Mouse (Mus musculus) embryonic facial prominence, embryonic 11.5 days (tissue): Measurements from ENCODE around the gene Spred1. TPM values are rescaled to one million over a fixed set of nuclear protein-coding genes. Genes with fewer than 3 reads are reported as not detected.
"Not testable (repeated sequence)": the region's sequence is repeated elsewhere in the genome, so short reads cannot be mapped to it uniquely, and the experiment has no call there.

Experiments used
- ATAC-seq: fragments of 200-750 bp; cut with Nextera tagmentation; replicated peaks from 2 replicates; pipeline ENCODE4 v1.8.0; 2017; ENCODE audit warnings: low read depth; ENCODE audit not compliant: insufficient number of reproducible peaks, low FRiP score, low TSS enrichment
- DNase-seq: peaks from one replicate; pipeline ENCODE4 v3.0.0-alpha.2; 2015; ENCODE audit warnings: low spot score
- H3K27ac ChIP-seq: fragments of 300-500 bp; sonication (generic); replicated peaks from 2 replicates; pipeline ENCODE4 v1.5.1; 2014; ENCODE audit warnings: mild to moderate bottlenecking, low read depth, low read length, control low read depth
- H3K27me3 ChIP-seq: fragments of 300-500 bp; sonication (generic); 2 replicates; pipeline ENCODE4 v1.6.1; 2014; ENCODE audit warnings: mild to moderate bottlenecking, low read length, moderate library complexity, mixed read lengths; ENCODE audit not compliant: control insufficient read depth, insufficient read depth
- H3K36me3 ChIP-seq: fragments of 300-500 bp; sonication (generic); replicated peaks from 2 replicates; pipeline ENCODE4 v1.6.1; 2014; ENCODE audit warnings: low read depth, mild to moderate bottlenecking, low read length, moderate library complexity, mixed read lengths; ENCODE audit not compliant: control insufficient read depth, insufficient read depth
- H3K4me1 ChIP-seq: fragments of 300-500 bp; sonication (generic); 2 replicates; pipeline ENCODE4 v1.6.1; 2014; ENCODE audit warnings: low read length, mixed read lengths; ENCODE audit not compliant: control insufficient read depth, insufficient read depth
- H3K4me2 ChIP-seq: fragments of 300-500 bp; sonication (generic); 2 replicates; pipeline ENCODE4 v1.6.1; 2014; ENCODE audit warnings: low read depth, mild to moderate bottlenecking, control low read depth, low read length, moderate library complexity
- H3K4me3 ChIP-seq: fragments of 300-500 bp; sonication (generic); 2 replicates; pipeline ENCODE4 v1.5.1; 2014; ENCODE audit warnings: low read depth, low read length, control low read depth
- H3K9ac ChIP-seq: fragments of 300-500 bp; sonication (generic); replicated peaks from 2 replicates; pipeline ENCODE4 v1.6.1; 2014; ENCODE audit warnings: mild to moderate bottlenecking, control low read depth, low read length
- H3K9me3 ChIP-seq: fragments of 300-500 bp; sonication (generic); replicated peaks from 2 replicates; pipeline ENCODE4 v1.6.1; 2016; ENCODE audit warnings: mild to moderate bottlenecking, low read length, inconsistent platforms, mixed read lengths; ENCODE audit not compliant: control insufficient read depth
- WGBS: fragments of 180-500 bp; shearing (Covaris S2); extraction: QIAGEN DNeasy Blood & Tissue Kit; methylation state at CpG from one replicate; pipeline ENCODE4 v1.1.7; 2014; 5-methylcytosine and 5-hydroxymethylcytosine counted together
- polyA plus RNA-seq: library from polyadenylated mRNA; unstranded; fragments of >200 nt; fragmentation: Nextera tagmentation; extraction: Ambion mirVana; gene quantifications from 2 replicates; pipeline ENCODE4 v1.2.1, GENCODE M21; 2014

Spred1 gene
- polyA plus RNA-seq, 1 experiment from 2014 or later = 28.6 TPM

DNA sequence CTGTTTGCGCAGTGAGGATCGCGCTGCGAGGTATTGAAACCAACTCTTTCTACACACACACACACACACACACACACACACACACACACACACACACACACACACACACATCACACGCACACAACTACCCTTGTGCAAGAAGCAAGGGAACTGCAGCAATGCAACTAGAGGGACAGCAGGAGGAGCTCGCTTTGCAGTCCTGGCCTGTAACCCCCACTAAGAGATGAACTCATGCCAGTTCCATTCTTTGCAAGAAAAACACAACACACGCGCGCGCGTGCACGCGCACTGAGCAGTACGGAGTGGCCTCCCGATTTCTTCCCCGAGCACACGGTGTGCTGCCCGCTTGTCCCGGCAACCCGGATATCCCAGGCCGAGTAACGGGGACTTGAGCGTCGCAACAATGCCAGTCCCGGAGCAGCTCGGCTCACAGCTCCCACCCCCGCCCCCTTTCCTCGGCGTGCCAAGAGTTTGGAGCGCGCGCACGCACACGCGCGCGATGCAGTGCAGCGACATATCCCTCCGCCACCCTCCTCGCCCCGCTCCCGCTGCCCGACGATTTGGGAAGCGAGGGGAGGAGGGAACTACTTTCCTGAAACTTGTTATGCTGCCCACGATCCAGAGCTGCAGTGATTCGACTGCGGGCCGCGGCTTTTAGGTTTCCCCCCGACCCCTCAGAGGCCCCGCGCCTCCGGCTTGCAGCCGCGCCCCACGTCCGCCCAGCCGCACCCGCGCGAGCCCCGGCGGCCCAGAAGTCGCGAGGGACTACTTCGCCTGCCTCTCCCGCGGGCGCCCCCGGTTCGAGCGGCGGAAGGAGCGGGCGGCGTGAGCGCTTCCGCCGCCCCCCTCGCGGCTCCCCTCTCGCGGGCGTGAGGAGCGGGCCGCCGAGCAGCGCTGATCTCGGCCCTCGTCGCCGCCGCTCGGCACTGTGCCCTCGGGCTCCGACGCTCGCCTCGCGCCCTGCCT lies 645 bp upstream of the Spred1 start:
- H3K4me2 ChIP-seq = peak overlapping the region; percentile 77
- no peaks in the 10 kb centered on the region for H3K4me1 ChIP-seq
- H3K27ac ChIP-seq = peak overlapping the region; percentile 100
- under 1% methylated on average over 77 of the region's 101 CpGs for WGBS
- H3K9me3 ChIP-seq = no peaks in the 10 kb centered on the region
- H3K36me3 ChIP-seq = no peaks in the 10 kb centered on the region
- DNase-seq = peak; percentile 99
- peak overlapping the region; percentile 98 for H3K9ac ChIP-seq
- no peaks in the 10 kb centered on the region for H3K27me3 ChIP-seq
- H3K4me3 ChIP-seq = peak overlapping the region; percentile 96
- peak; percentile 81 for ATAC-seq

- H3K4me2 ChIP-seq = peak overlapping the region; percentile 77
- ATAC-seq (no peak), DNase-seq (peak; percentile 24)
- no peaks in the 10 kb centered on the region for H3K36me3 ChIP-seq
- H3K27me3 ChIP-seq = no peaks in the 10 kb centered on the region
- under 1% methylated on average over 19 of the region's 19 CpGs for WGBS
- H3K9me3 ChIP-seq = no peaks in the 10 kb centered on the region
- peak overlapping the region; percentile 96 for H3K4me3 ChIP-seq
- peak overlapping the region; percentile 100 for H3K27ac ChIP-seq
- peak overlapping the region; percentile 98 for H3K9ac ChIP-seq
- no peaks in the 10 kb centered on the region for H3K4me1 ChIP-seq
Observed at GRCm38 (mm10) chr2:117121984-117122605, 921 bp downstream of the Spred1 start.

DNA sequence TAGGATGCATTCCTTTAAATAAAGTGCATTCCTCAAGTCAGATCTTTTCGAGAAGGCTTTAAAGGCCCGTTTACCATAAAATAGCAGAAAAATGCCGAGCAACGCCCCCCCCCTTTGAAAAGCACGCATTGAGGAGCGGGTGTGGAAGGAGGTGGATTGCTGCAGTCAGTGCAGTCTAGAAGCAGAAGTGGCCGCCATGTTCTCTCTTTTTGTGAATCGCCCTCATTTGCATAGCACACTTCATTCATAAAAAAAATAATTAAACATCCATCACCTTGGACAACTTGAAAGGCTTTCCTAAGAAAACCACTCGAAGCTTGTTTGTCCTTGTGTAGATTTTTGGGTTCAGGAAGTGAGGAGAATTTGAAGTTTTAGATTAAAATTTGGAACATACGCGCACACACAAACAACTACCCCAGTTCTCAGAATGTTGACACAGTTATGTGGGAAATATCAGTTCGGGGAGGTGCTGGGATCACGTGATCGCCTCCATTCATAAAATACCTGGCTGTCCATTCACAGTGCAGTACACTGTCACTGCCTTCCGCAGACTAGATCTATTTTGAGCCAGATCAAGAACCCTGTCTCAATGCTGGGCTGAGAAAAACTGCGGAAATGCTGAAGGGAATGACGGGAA lies 1.6 kb downstream of the Spred1 start:
- Histone ChIP-seq H3K27ac (no peak overlapping the region), H3K36me3 (no peaks in the 10 kb centered on the region)

DNA sequence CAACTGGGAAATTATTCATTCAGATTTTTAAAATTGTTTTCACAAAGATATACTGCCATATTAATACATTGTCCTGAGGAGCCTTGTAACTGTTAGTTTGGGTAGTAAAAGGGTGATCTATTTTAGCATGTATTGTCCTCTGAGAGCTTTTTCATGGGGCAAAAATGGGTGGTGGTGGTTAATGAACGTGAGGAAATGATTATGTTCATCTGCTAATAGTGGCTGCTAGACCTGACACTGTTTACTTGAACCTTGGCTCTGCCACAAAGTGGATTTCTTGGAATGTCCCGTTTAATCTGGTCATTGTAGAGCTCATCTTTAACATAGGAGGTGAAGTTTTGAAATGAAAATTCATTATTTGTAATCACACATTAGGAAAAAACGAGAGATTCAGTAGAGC lies 2.5 kb downstream of the Spred1 start:
- DNase-seq = no peak
- Histone ChIP-seq H3K27me3 (no peaks in the 10 kb centered on the region), H3K9ac (no peak overlapping the region), H3K4me3 (peak overlapping the region; percentile 28), H3K9me3 (no peaks in the 10 kb centered on the region), H3K4me1 (no peaks in the 10 kb centered on the region), H3K4me2 (peak overlapping the region; percentile 30), H3K36me3 (no peaks in the 10 kb centered on the region), H3K27ac (no peak overlapping the region)
- no peak for ATAC-seq
- WGBS = 30% methylated on average over 3 of the region's 3 CpGs

More for the DNA sequence above, 1.6 kb downstream of the Spred1 start:
- ATAC-seq = no peak
- Histone ChIP-seq H3K27me3 (no peaks in the 10 kb centered on the region), H3K4me2 (peak overlapping the region; percentile 77), H3K9me3 (no peaks in the 10 kb centered on the region), H3K4me1 (no peaks in the 10 kb centered on the region), H3K9ac (peak overlapping the region; percentile 52), H3K4me3 (peak overlapping the region; percentile 96)
- DNase-seq = peak; percentile 72
- WGBS = 8% methylated on average over 17 of the region's 17 CpGs

DNA sequence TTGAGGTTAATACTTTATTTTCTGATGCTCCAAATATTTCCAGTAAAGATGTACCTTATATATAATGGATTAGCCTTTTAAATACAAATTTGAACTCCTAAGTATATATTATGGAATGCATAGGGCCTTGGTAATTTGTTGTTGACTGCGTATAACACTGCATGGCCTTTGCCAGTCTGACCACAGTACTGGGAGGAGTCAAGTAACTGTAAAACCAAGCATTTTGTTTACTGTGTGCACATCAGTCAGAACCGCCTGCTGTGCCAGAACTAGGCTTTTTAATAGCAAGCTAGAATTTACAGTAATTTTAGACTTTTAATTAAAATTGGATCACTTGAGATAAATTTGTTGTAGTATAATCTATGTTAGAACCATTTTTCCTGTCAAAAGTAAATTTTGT lies 3.7 kb downstream of the Spred1 start:
- Histone ChIP-seq H3K9me3 (no peaks in the 10 kb centered on the region), H3K4me1 (no peaks in the 10 kb centered on the region), H3K27me3 (no peaks in the 10 kb centered on the region), H3K36me3 (no peaks in the 10 kb centered on the region), H3K4me2 (no peak overlapping the region), H3K27ac (no peak overlapping the region), H3K9ac (no peak overlapping the region), H3K4me3 (no peak overlapping the region)
- WGBS = 78% methylated on average over 2 of the region's 2 CpGs
- DNase-seq (no peak), ATAC-seq (no peak)

- no peaks in the 10 kb centered on the region for H3K36me3 ChIP-seq
- DNase-seq (no peak), ATAC-seq (no peak)
- H3K9me3 ChIP-seq = no peaks in the 10 kb centered on the region
- no peak overlapping the region for H3K27ac ChIP-seq
- H3K27me3 ChIP-seq = no peaks in the 10 kb centered on the region
- H3K4me2 ChIP-seq = no peak overlapping the region
- WGBS = 86% methylated on average over 2 of the region's 2 CpGs
- H3K9ac ChIP-seq = no peak overlapping the region
- H3K4me1 ChIP-seq = no peaks in the 10 kb centered on the region
- H3K4me3 ChIP-seq = no peak overlapping the region
Observed at GRCm38 (mm10) chr2:117129156-117129555, 8.0 kb downstream of the Spred1 start.

- H3K9ac ChIP-seq, H3K4me1 ChIP-seq, H3K27me3 ChIP-seq, DNase-seq, H3K36me3 ChIP-seq, ATAC-seq, H3K4me2 ChIP-seq, H3K27ac ChIP-seq, H3K4me3 ChIP-seq, H3K9me3 ChIP-seq: not testable (repeated sequence)
- WGBS = 89% methylated on average over 7 of the region's 7 CpGs
Observed at GRCm38 (mm10) chr2:117131041-117131440, 9.9 kb downstream of the Spred1 start.
